Mouse (Mus musculus) liver, postnatal 0 days (tissue): ENCODE data around the gene Abcb1a. TPM values are rescaled to one million over a fixed set of nuclear protein-coding genes. Genes with fewer than 3 reads are reported as not detected.
A peak's percentile ranks its signal among the peaks of the same experiment; 100 is the strongest.

Source experiments
- ATAC-seq: fragments of 200-750 bp; cut with Nextera tagmentation; 2 replicates; pipeline ENCODE4 v1.8.0; 2017; ENCODE audit warnings: mild to moderate bottlenecking, moderate library complexity
- DNase-seq: peaks from one replicate; pipeline ENCODE4 v3.0.0-alpha.2; 2016
- H3K27ac ChIP-seq: fragments of 300-500 bp; sonication (generic); 2 replicates; pipeline ENCODE4 v1.5.1; 2014; ENCODE audit warnings: antibody characterized with exemption, moderate library complexity, mild to moderate bottlenecking, low read depth
- H3K27me3 ChIP-seq: fragments of 300-500 bp; sonication (generic); 2 replicates; pipeline ENCODE4 v1.6.1; 2014; ENCODE audit warnings: low read length, control low read depth, mixed read lengths; ENCODE audit not compliant: insufficient read depth
- H3K36me3 ChIP-seq: fragments of 300-500 bp; sonication (generic); replicated peaks from 2 replicates; pipeline ENCODE4 v1.6.1; 2014; ENCODE audit warnings: mild to moderate bottlenecking, control low read depth, low read length, moderate library complexity, mixed read lengths; ENCODE audit not compliant: insufficient read depth
- H3K4me1 ChIP-seq: fragments of 300-500 bp; sonication (generic); 2 replicates; pipeline ENCODE4 v1.6.1; 2014; ENCODE audit warnings: antibody characterized with exemption, mild to moderate bottlenecking, control low read depth; ENCODE audit not compliant: insufficient read depth
- H3K4me2 ChIP-seq: fragments of 300-500 bp; sonication (generic); 2 replicates; pipeline ENCODE4 v1.6.1; 2014; ENCODE audit warnings: low read depth, mild to moderate bottlenecking, low read length, moderate library complexity, mixed read lengths
- H3K4me3 ChIP-seq: fragments of 300-500 bp; sonication (generic); 2 replicates; pipeline ENCODE4 v1.5.1; 2014; ENCODE audit warnings: low read depth, low read length
- H3K9ac ChIP-seq: fragments of 300-500 bp; sonication (generic); replicated peaks from 2 replicates; pipeline ENCODE4 v1.6.1; 2014; ENCODE audit warnings: mild to moderate bottlenecking, moderate library complexity
- H3K9me3 ChIP-seq: fragments of 300-500 bp; sonication (generic); 2 replicates; pipeline ENCODE4 v1.6.1; 2016; ENCODE audit warnings: mild to moderate bottlenecking, control low read depth, low read length, mixed read lengths
- CTCF ChIP-seq: sonication (generic); IDR thresholded peaks from 2 replicates; pipeline ENCODE4 v1.5.1; 2016; ENCODE audit warnings: antibody characterized with exemption, low read depth
- EP300 ChIP-seq: IDR thresholded peaks from 2 replicates; pipeline ENCODE4 v1.6.1; 2016; ENCODE audit warnings: antibody characterized with exemption, low read depth, mild to moderate bottlenecking
- WGBS: fragments of 180-500 bp; shearing (Covaris S2); extraction: QIAGEN DNeasy Blood & Tissue Kit; methylation state at CpG from one replicate; pipeline ENCODE4 v1.1.7; 2014; ENCODE audit not compliant: insufficient replicate concordance; 5-methylcytosine and 5-hydroxymethylcytosine counted together
- polyA plus RNA-seq: library from polyadenylated mRNA; unstranded; fragments of >200 nt; fragmentation: Nextera tagmentation; extraction: Ambion mirVana; gene quantifications from 2 replicates; pipeline ENCODE4 v1.2.1, GENCODE M21; 2015

Abcb1a gene
- polyA plus RNA-seq, 1 experiment from 2014 or later: 1.9 TPM

DNA sequence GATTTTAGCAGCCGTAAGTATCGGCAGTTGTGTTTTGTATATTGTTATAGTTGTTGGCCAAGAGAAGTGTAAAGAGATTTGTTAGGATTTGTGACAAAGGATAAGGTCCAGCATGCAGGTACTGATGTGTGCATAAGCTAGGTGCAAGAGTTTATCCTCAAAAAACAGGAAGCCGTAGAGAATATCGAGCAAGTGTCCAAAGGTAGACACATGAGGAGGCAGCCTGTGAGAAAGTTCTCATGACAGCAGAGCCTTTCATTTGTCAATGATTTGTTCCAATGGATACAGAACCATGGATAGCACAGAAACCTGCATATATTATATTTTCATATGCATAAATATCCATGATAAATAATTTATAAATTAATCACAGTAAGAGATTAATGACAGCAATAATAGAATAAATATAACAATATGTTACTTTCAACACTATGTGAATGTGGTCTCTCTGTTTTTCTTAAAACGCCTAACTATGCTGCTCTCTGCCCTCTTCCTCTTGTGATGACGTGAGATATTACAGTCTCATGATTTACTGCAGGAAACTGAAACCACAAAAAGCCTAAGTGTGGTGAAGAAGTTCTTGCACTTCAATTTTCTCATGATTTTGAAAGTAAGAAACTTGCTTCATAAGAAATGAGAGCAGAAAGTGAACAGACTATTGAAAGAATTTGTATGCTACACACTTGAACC is 15.5 kb downstream of the Abcb1a start:
- DNase-seq: no peak
- no peak overlapping the region for H3K27ac ChIP-seq
- H3K36me3 ChIP-seq: no peaks in the 10 kb centered on the region
- no peak overlapping the region for H3K9ac ChIP-seq
- ATAC-seq: no peak
- H3K4me1 ChIP-seq: no peaks in the 10 kb centered on the region; the same call in 1 of the 2 replicates
- H3K4me3 ChIP-seq: no peak overlapping the region
- H3K27me3 ChIP-seq: no peaks in the 10 kb centered on the region
- H3K4me2 ChIP-seq: no peak overlapping the region
- 44% methylated on average over 6 of the region's 6 CpGs for WGBS
- H3K9me3 ChIP-seq: no peaks in the 10 kb centered on the region
- TF ChIP-seq EP300 (no peak), CTCF (no peak)

DNA sequence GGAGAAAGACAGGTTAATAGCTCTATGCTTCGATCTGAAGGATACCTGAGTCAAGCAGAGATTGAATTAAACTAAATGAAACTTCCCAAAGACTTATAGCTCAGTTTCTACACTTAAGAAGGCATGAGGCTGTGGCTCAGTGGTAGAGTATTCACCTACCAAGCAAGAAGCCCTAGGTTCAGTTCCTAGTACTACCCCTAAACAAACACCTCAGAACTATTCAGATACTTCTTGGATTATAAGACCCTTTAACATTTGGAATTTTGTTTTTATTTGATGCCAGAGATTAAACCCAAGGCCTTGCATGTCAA is 16.0 kb downstream of the Abcb1a start:
- no peaks in the 10 kb centered on the region for H3K36me3 ChIP-seq
- no peak overlapping the region for H3K9ac ChIP-seq
- no peak overlapping the region for H3K4me3 ChIP-seq
- no peak overlapping the region for H3K4me2 ChIP-seq
- H3K9me3 ChIP-seq: no peaks in the 10 kb centered on the region
- H3K27me3 ChIP-seq: no peaks in the 10 kb centered on the region
- DNase-seq (no peak), ATAC-seq (no peak)
- 48% methylated on average over 1 of the region's 1 CpGs for WGBS
- H3K27ac ChIP-seq: no peak overlapping the region
- H3K4me1 ChIP-seq: no peaks in the 10 kb centered on the region; the same call in 1 of the 2 replicates
- TF ChIP-seq EP300 (no peak), CTCF (no peak)

DNA sequence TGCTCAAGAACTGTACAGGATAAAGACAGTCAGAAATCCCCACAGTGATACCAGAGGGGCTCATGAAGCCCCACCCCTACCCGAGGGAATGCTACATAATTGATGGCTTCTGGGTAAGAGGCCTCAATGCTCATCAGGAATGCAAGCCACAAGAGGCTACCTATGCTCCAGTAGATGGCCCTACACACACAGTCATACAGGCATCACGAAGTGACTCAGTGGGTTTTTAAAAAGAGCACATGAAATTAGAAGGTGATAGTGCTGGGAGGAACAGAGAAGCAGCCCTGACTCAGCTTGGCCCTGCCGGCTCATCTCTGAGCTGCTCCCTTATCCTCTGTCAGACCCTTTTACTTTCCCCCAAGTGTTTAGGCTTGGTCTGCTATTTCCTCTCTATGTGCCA is 21.3 kb downstream of the Abcb1a start:
- no peak overlapping the region for H3K4me3 ChIP-seq
- WGBS: 58% methylated on average over 3 of the region's 3 CpGs
- ATAC-seq (no peak), DNase-seq (no peak)
- H3K4me1 ChIP-seq: no peaks in the 10 kb centered on the region; the same call in 1 of the 2 replicates
- TF ChIP-seq CTCF (no peak), EP300 (no peak)
- no peaks in the 10 kb centered on the region for H3K27me3 ChIP-seq
- no peak overlapping the region for H3K27ac ChIP-seq
- no peak overlapping the region for H3K9ac ChIP-seq
- no peaks in the 10 kb centered on the region for H3K36me3 ChIP-seq
- H3K9me3 ChIP-seq: no peaks in the 10 kb centered on the region
- no peak overlapping the region for H3K4me2 ChIP-seq

DNA sequence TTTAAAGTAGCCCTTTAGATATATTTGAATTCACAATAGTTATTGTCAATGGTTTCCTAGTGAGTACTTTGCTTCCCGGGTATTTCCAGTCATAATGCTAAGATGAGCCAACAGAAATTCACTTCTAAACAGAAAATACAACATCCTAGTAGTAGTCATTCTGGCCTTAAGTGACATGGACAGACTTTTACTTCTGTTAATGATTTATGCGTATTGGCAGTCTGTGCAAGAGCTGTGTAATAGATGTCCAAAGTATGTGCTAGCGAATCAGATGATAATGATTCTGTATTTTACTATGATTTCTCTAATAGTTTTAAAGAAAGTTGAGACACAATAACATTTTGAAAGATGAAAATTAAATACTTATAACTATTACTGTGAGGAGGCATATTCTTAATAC is 23.8 kb downstream of the Abcb1a start:
- Histone ChIP-seq H3K27ac (no peak overlapping the region), H3K9ac (no peak overlapping the region), H3K4me2 (no peak overlapping the region), H3K27me3 (no peaks in the 10 kb centered on the region), H3K4me3 (no peak overlapping the region), H3K4me1 (no peaks in the 10 kb centered on the region), H3K36me3 (no peaks in the 10 kb centered on the region), H3K9me3 (no peaks in the 10 kb centered on the region)
- peak; percentile 55 for ATAC-seq
- WGBS: 69% methylated on average over 3 of the region's 3 CpGs
- TF ChIP-seq CTCF (no peak), EP300 (no peak)
- no peak for DNase-seq

DNA sequence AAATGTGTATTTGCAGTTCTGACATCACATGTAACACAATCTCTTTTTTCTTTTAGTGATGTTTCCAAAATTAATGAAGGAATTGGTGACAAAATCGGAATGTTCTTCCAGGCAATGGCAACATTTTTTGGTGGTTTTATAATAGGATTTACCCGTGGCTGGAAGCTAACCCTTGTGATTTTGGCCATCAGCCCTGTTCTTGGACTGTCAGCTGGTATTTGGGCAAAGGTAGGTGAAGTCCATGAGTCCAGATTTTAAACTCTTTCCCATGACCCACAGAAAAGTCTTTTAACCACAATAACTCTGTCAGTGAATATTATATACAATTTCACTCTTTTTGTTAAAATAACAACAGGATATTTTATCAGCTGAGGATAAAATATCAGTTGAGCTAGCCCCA is 26.2 kb downstream of the Abcb1a start:
- no peak overlapping the region for H3K9ac ChIP-seq
- no peak overlapping the region for H3K27ac ChIP-seq
- WGBS: 59% methylated on average over 2 of the region's 2 CpGs
- no peak for TF ChIP-seq CTCF
- no peak for TF ChIP-seq EP300
- DNase-seq: no peak
- H3K4me1 ChIP-seq: no peaks in the 10 kb centered on the region
- ATAC-seq: no peak
- no peak overlapping the region for H3K4me3 ChIP-seq
- no peaks in the 10 kb centered on the region for H3K9me3 ChIP-seq
- H3K27me3 ChIP-seq: no peaks in the 10 kb centered on the region
- H3K36me3 ChIP-seq: no peaks in the 10 kb centered on the region
- no peak overlapping the region for H3K4me2 ChIP-seq

DNA sequence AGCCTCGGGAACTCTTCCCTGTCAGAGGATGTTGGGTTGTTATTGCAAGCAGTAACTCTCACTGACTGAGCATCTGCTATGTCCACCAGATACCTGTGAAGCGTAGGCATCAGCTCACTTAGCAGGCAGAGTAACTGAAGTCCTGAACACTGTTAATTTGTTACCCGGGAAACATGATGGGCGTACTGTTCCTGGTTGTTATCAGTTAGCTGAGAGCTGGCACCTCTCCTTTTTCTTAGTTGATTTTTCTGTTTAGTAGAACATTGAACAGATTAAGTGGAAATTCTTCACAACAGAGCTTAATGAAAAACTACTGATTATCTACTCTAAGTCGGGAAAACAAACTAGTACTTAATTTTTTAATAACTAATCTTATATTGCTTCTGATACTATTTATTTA is 27.7 kb downstream of the Abcb1a start:
- Histone ChIP-seq H3K4me3 (no peak overlapping the region), H3K4me2 (no peak overlapping the region), H3K9me3 (no peaks in the 10 kb centered on the region), H3K4me1 (no peaks in the 10 kb centered on the region), H3K9ac (no peak overlapping the region), H3K36me3 (no peaks in the 10 kb centered on the region), H3K27me3 (no peaks in the 10 kb centered on the region), H3K27ac (no peak overlapping the region)
- DNase-seq: no peak
- no peak for ATAC-seq
- WGBS: 77% methylated on average over 5 of the region's 5 CpGs
- TF ChIP-seq EP300 (no peak), CTCF (no peak)

DNA sequence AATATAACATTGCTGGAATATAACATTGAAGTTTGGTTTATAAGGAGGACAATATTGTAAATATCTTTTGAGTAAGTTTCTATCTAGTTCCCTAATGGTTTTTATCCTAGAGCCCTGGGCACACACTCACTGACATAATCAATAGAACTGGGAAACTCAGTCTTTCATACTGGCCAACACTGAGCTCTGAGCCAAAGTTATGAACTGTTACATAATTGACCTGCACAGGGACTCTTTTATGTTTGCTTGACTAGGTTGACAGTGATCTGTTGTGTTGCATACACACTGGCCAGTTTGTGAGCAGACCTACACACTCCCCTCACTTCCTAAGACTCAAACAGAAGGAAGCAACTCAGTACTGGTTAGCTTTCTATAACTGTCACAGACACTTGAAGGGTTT is 56.2 kb downstream of the Abcb1a start:
- Histone ChIP-seq H3K4me3 (no peak overlapping the region), H3K9ac (no peak overlapping the region), H3K27me3 (no peaks in the 10 kb centered on the region), H3K27ac (no peak overlapping the region), H3K9me3 (no peaks in the 10 kb centered on the region), H3K36me3 (no peaks in the 10 kb centered on the region), H3K4me2 (no peak overlapping the region), H3K4me1 (no peaks in the 10 kb centered on the region)
- ATAC-seq: peak; percentile 47; the same call in 1 of the 2 replicates
- TF ChIP-seq CTCF (no peak), EP300 (no peak)
- no peak for DNase-seq
